Mouse (Mus musculus): Measurements from ENCODE around the gene Olfr722. TPM values are rescaled to one million over a fixed set of nuclear protein-coding genes. Genes with fewer than 3 reads are reported as not detected.
"Not testable (repeated sequence)": the region's sequence is repeated elsewhere in the genome, so short reads cannot be mapped to it uniquely, and the experiment has no call there.

The Olfr722 gene
- total RNA-seq (2021) = not detected
- not detected in 2 replicates for polyA plus RNA-seq (2012; rRNA removed)
- long read RNA-seq = 0 reads

GRCm38 (mm10) chr14:49901899-49902298 is at the start of gene Olfr722:
Gene Olfr722 (minus strand): TSS chr14:49901999.
- DNase-seq = no peak

GRCm38 (mm10) chr14:49931687-49932086 is 29.9 kb upstream of the Olfr722 start, which contains the start of gene Olfr723:
Gene Olfr723 (minus strand): TSS chr14:49931787.
- not testable (repeated sequence) for DNase-seq

DNA sequence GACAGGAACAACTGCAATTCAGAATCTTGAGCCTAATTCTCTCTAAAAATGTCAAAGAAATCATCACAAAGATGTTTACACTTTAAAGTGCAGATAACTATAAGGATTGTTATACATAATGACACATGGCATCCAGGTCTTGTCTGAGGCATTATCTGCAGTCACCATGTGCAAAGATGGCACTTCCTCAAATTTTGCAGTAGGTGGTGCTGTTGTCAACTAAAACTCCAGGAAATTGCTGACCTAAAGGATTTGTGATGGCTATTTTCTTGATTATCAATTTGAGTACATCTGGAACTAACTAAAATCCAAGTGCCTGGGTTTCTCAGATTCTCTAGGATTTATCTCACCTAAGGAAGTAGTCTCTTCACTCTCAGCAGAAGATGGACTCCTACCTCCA is 41.4 kb downstream of the Olfr722 start:
- no peak for DNase-seq

Other genes starting within 250 kb of the Olfr722 start
- 1 to 10 TPM in 1 of 2 experiments, under 1 TPM in 1; 0.89 to 1.5 TPM for gene Armh4, start 118.6 kb downstream of the Olfr722 start, total RNA-seq (2021)
- 0.17 and 0.35 TPM in 2 replicates for gene Armh4, start 118.6 kb downstream of the Olfr722 start, polyA plus RNA-seq (2012; rRNA removed)
- not detected for gene Olfr723, start 29.8 kb upstream of the Olfr722 start, total RNA-seq (2021)
- gene Olfr723, start 29.8 kb upstream of the Olfr722 start, polyA plus RNA-seq (2012; rRNA removed) = not detected in 2 replicates
- not detected for gene Olfr724, start 61.3 kb upstream of the Olfr722 start, total RNA-seq (2021)
- gene Olfr724, start 61.3 kb upstream of the Olfr722 start, polyA plus RNA-seq (2012; rRNA removed) = not detected in 2 replicates
- gene Olfr725, start 138.4 kb upstream of the Olfr722 start, total RNA-seq (2021) = not detected
- gene Olfr725, start 138.4 kb upstream of the Olfr722 start, polyA plus RNA-seq (2012; rRNA removed) = not detected in 2 replicates
- gene Olfr726, start 189.0 kb upstream of the Olfr722 start, total RNA-seq (2021) = not detected
- gene Olfr726, start 189.0 kb upstream of the Olfr722 start, polyA plus RNA-seq (2012; rRNA removed) = not detected in 2 replicates
- not detected for gene Olfr727, start 221.2 kb upstream of the Olfr722 start, total RNA-seq (2021)
- gene Olfr727, start 221.2 kb upstream of the Olfr722 start, polyA plus RNA-seq (2012; rRNA removed) = not detected in 2 replicates
- gene Olfr728, start 240.7 kb upstream of the Olfr722 start, total RNA-seq (2021) = not detected
- gene Olfr728, start 240.7 kb upstream of the Olfr722 start, polyA plus RNA-seq (2012; rRNA removed) = not detected in 2 replicates

Data from adrenal gland, adult 2 months (tissue).